Mouse (Mus musculus): ENCODE data around the gene Usp11. TPM values are rescaled to one million over a fixed set of nuclear protein-coding genes. Genes with fewer than 3 reads are reported as not detected.

Usp11 gene
- polyA plus RNA-seq (2016; fragmentation: Nextera tagmentation; extraction: Ambion mirVana): 39.3 and 49.4 TPM in 2 replicates

DNA sequence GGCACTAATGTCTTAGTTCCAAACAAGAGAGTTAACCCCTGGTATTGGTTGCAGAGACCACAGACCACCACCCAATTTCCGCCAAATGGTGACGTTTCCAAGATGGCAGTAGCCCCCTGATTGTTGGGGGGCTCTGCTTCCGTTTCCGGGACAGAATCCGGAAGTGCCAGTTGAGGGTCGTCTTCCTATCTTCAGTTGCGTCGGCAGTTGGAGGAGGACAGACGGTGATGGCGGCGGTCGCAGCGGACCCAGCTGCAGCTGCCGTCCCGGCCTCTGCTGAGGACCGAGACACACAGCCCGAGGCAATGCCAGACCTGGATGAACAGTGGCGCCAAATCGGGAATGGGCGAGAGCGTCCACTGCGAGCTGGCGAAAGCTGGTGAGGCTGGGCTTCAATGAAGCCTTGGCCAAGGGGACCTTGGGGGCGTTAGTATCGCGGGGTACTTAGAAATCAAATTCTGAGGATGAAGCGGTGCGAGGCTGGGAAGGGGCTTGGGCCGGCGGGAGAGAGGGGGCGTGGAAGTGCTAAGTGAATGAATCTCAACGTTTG lies at the start of gene Usp11:
Usp11 (plus strand) TSS at position 166 of the 550 bp plus-strand sequence.
- Histone ChIP-seq H3K4me1 (no peaks in the 10 kb centered on the region), H3K36me3 (peaks cover 13% of the 10 kb centered on the region), H3K4me3 (peak within 1 kb of the TSS; percentile 62), H3K27ac (peak within 1 kb of the TSS; percentile 88), H3K27me3 (ENCODE audit: low read depth, poor library complexity, severe bottlenecking) (no peaks in the 10 kb centered on the region), H3K9me3 (replicated peaks) (no peaks in the 10 kb centered on the region)
- DNase-seq (ENCODE audit: low spot score): peak; percentile 71
- WGBS: 15% methylated on average over 32 of the region's 32 CpGs

DNA sequence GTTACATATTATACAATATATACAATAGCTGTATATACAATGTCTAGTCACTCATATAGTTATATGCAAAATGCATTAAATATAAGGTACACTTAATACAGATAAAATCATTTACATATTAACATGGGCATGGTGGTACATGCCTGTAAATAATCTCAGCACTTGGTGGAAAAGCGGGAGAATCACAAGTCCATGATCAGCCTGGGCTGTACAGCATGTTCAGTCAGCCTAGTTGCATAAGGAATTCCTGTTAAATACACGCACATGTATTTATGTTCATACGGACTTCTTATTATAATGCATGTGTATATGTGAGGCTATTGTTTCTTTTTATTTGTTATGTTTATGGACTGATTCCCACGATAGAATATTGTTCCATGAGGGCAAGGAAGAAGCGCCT lies 46.1 kb upstream of the Usp11 start:
- no peaks in the 10 kb centered on the region for H3K27me3 ChIP-seq (ENCODE audit: low read depth, poor library complexity, severe bottlenecking)
- H3K27ac ChIP-seq: no peak overlapping the region
- 31% methylated on average over 5 of the region's 5 CpGs for WGBS
- DNase-seq (ENCODE audit: low spot score): no peak
- H3K36me3 ChIP-seq: no peaks in the 10 kb centered on the region
- H3K4me3 ChIP-seq: peak overlapping the region; percentile 56
- H3K4me1 ChIP-seq: no peaks in the 10 kb centered on the region
- no peaks in the 10 kb centered on the region for H3K9me3 ChIP-seq (replicated peaks)

- Histone ChIP-seq H3K36me3 (no peaks in the 10 kb centered on the region), H3K4me1 (no peaks in the 10 kb centered on the region), H3K9me3 (replicated peaks) (no peaks in the 10 kb centered on the region), H3K4me3 (peak within 1 kb of the TSS; percentile 56), H3K27ac (peak within 1 kb of the TSS; percentile 67), H3K27me3 (ENCODE audit: low read depth, poor library complexity, severe bottlenecking) (no peaks in the 10 kb centered on the region)
- DNase-seq (ENCODE audit: low spot score): peak; percentile 81
- WGBS: 10% methylated on average over 27 of the region's 27 CpGs
These were observed 45.6 kb upstream of the Usp11 start, which contains the start of gene Uba1 for GRCm38 (mm10) chrX:20658026-20658652. Gene Uba1, plus strand, starts transcription at chrX:20658326.

DNA sequence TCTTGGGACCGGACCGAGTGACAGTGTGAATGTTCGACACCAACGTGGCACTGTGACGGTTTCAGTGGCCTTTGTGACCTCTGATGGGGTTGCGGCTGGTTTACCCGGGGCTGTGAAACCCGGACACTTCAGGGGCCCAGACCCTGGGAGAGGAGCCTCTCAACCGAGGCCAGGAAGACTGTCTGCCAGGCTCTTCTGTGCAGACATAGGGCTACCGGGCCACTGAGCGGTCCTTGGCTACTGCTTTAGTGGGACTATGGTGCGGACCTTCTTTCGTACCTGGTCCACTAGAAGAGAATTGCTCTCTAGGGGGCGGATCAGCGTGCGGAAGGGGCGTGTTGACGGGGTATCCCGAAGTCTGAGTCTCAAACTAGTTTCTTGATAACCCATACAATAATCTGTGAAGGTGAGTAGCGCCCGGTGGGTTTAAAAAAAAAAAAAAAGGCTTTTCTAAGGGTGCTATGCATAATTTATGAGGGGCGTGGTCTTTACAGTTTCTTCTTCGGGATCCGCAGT lies 44.8 kb upstream of the Usp11 start:
- no peaks in the 10 kb centered on the region for H3K36me3 ChIP-seq
- DNase-seq (ENCODE audit: low spot score): peak; percentile 38
- 5% methylated on average over 24 of the region's 24 CpGs for WGBS
- 0 out of 2 replicates have a peak, but pooled peaks cover 3% of the 10 kb centered on the region for H3K4me1 ChIP-seq
- H3K4me3 ChIP-seq: peak overlapping the region; percentile 56
- H3K9me3 ChIP-seq (replicated peaks): no peaks in the 10 kb centered on the region
- H3K27ac ChIP-seq: peak overlapping the region; percentile 67
- H3K27me3 ChIP-seq (ENCODE audit: low read depth, poor library complexity, severe bottlenecking): no peaks in the 10 kb centered on the region

DNA sequence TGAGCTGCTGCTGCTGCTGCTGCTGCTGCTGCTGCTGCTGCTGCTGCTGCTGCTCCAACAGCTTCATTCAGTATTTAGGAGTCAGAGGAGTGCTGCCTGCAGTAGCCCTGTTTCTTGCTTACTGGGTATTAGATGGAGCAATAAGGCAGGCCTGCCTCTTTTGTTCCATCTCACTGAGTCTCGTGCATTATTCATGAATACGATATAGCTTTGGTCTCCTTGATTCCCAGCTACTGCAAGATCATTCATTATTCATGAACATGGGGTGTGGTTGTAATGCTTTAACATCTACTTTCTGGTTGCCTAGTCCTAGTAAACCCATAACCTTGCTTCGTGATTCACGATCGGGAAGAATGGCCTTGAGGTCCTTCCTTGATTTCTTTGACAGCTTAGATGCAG lies 41.4 kb upstream of the Usp11 start:
- 22% methylated on average over 5 of the region's 5 CpGs for WGBS
- Histone ChIP-seq H3K27ac (no peak overlapping the region), H3K4me1 (0 out of 2 replicates have a peak, but pooled peaks cover 5% of the 10 kb centered on the region), H3K4me3 (peak overlapping the region; percentile 71; the same call in 1 of the 2 replicates), H3K27me3 (ENCODE audit: low read depth, poor library complexity, severe bottlenecking) (no peaks in the 10 kb centered on the region), H3K36me3 (peaks cover 25% of the 10 kb centered on the region), H3K9me3 (replicated peaks) (no peaks in the 10 kb centered on the region)
- no peak for DNase-seq (ENCODE audit: low spot score)

- peak; percentile 85 for DNase-seq (ENCODE audit: low spot score)
- Histone ChIP-seq H3K27ac (peak overlapping the region; percentile 87), H3K4me1 (0 out of 2 replicates have a peak, but pooled peaks cover 5% of the 10 kb centered on the region), H3K36me3 (peaks cover 31% of the 10 kb centered on the region), H3K9me3 (replicated peaks) (no peaks in the 10 kb centered on the region), H3K27me3 (ENCODE audit: low read depth, poor library complexity, severe bottlenecking) (no peaks in the 10 kb centered on the region), H3K4me3 (peak overlapping the region; percentile 71)
- WGBS: 15% methylated on average over 25 of the region's 28 CpGs
These were observed 40.8 kb upstream of the Usp11 start for GRCm38 (mm10) chrX:20662716-20663443.

GRCm38 (mm10) chrX:20663444-20663790 lies 40.3 kb upstream of the Usp11 start:
- 13% methylated on average over 9 of the region's 9 CpGs for WGBS
- Histone ChIP-seq H3K9me3 (replicated peaks) (no peaks in the 10 kb centered on the region), H3K4me1 (0 out of 2 replicates have a peak, but pooled peaks cover 5% of the 10 kb centered on the region), H3K27ac (peak overlapping the region; percentile 87), H3K36me3 (peaks cover 36% of the 10 kb centered on the region), H3K27me3 (ENCODE audit: low read depth, poor library complexity, severe bottlenecking) (no peaks in the 10 kb centered on the region), H3K4me3 (peak overlapping the region; percentile 71)
- DNase-seq (ENCODE audit: low spot score): no peak

- H3K27ac ChIP-seq: peak within 1 kb of the TSS; percentile 94
- 10% methylated on average over 16 of the region's 16 CpGs for WGBS
- peaks cover 28% of the 10 kb centered on the region for H3K36me3 ChIP-seq
- peak within 1 kb of the TSS; percentile 68 for H3K4me3 ChIP-seq
- 0 out of 2 replicates have a peak, but pooled peaks cover 7% of the 10 kb centered on the region for H3K4me1 ChIP-seq
- H3K27me3 ChIP-seq (ENCODE audit: low read depth, poor library complexity, severe bottlenecking): no peaks in the 10 kb centered on the region
- H3K9me3 ChIP-seq (replicated peaks): no peaks in the 10 kb centered on the region
- DNase-seq (ENCODE audit: low spot score): peak; percentile 70
These were observed 16.1 kb upstream of the Usp11 start, which contains the start of gene Cdk16 for GRCm38 (mm10) chrX:20687519-20688067. Gene Cdk16, plus strand, starts transcription at chrX:20687954.

DNA sequence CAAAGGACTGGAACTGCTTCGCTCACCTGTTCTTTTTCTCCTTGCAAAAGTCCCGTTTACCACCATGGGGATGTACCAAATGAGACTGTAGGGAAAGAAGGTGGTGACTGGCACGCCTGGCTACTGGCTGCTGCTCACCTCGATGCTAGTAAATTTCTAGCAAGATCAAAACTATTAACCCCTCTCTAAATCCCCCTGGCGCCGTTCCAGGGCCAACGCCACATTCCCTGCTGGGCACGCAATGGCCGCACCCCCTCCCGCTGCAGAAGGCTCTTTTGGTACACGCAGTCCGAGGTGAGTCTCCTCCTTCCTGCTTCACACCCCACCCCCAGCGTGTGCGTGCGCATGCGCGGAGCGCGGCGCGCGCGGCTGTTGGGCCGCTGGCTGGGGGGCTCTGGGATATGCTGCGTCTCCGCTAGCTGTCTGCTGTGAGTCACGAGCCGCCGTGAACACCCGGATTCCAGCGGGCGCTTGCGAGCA lies 15.6 kb upstream of the Usp11 start:
- peak; percentile 84 for DNase-seq (ENCODE audit: low spot score)
- 14% methylated on average over 21 of the region's 33 CpGs for WGBS
- peak overlapping the region; percentile 94 for H3K27ac ChIP-seq
- no peaks in the 10 kb centered on the region for H3K27me3 ChIP-seq (ENCODE audit: low read depth, poor library complexity, severe bottlenecking)
- H3K9me3 ChIP-seq (replicated peaks): no peaks in the 10 kb centered on the region
- peak overlapping the region; percentile 68 for H3K4me3 ChIP-seq
- peaks cover 28% of the 10 kb centered on the region for H3K36me3 ChIP-seq
- H3K4me1 ChIP-seq: 0 out of 2 replicates have a peak, but pooled peaks cover 7% of the 10 kb centered on the region

- H3K9me3 ChIP-seq (replicated peaks): no peaks in the 10 kb centered on the region
- peak; percentile 62 for DNase-seq (ENCODE audit: low spot score)
- peak overlapping the region; percentile 94 for H3K27ac ChIP-seq
- 0 out of 2 replicates have a peak, but pooled peaks cover 7% of the 10 kb centered on the region for H3K4me1 ChIP-seq
- H3K36me3 ChIP-seq: peaks cover 29% of the 10 kb centered on the region
- no peaks in the 10 kb centered on the region for H3K27me3 ChIP-seq (ENCODE audit: low read depth, poor library complexity, severe bottlenecking)
- 9% methylated on average over 30 of the region's 35 CpGs for WGBS
- H3K4me3 ChIP-seq: peak overlapping the region; percentile 68
These were observed 15.1 kb upstream of the Usp11 start for GRCm38 (mm10) chrX:20688615-20689014.

GRCm38 (mm10) chrX:20691566-20691965 lies 12.1 kb upstream of the Usp11 start:
- Histone ChIP-seq H3K27ac (no peak overlapping the region), H3K9me3 (replicated peaks) (no peaks in the 10 kb centered on the region), H3K4me3 (no peak overlapping the region), H3K36me3 (peaks cover 50% of the 10 kb centered on the region), H3K4me1 (0 out of 2 replicates have a peak, but pooled peaks cover 7% of the 10 kb centered on the region), H3K27me3 (ENCODE audit: low read depth, poor library complexity, severe bottlenecking) (no peaks in the 10 kb centered on the region)
- no peak for DNase-seq (ENCODE audit: low spot score)
- WGBS: 69% methylated on average over 3 of the region's 3 CpGs

GRCm38 (mm10) chrX:20692616-20693015 lies 11.1 kb upstream of the Usp11 start:
- no peak overlapping the region for H3K27ac ChIP-seq
- no peak for DNase-seq (ENCODE audit: low spot score)
- H3K4me1 ChIP-seq: 0 out of 2 replicates have a peak, but pooled peaks cover 7% of the 10 kb centered on the region
- H3K36me3 ChIP-seq: peaks cover 61% of the 10 kb centered on the region
- H3K4me3 ChIP-seq: no peak overlapping the region
- H3K27me3 ChIP-seq (ENCODE audit: low read depth, poor library complexity, severe bottlenecking): no peaks in the 10 kb centered on the region
- H3K9me3 ChIP-seq (replicated peaks): no peaks in the 10 kb centered on the region
- WGBS: 89% methylated on average over 1 of the region's 1 CpGs
